Mouse (Mus musculus): ENCODE results near the gene Abraxas2. TPM values are rescaled to one million over a fixed set of nuclear protein-coding genes. Genes with fewer than 3 reads are reported as not detected.
A peak's percentile ranks its signal among the peaks of the same experiment; 100 is the strongest.

Gene Abraxas2
- polyA plus RNA-seq, 1 experiment from 2014 or later: 36.9 TPM

GRCm38 (mm10) chr7:132927201-132927600, 68.2 kb downstream of the Abraxas2 start:
- WGBS: 55% methylated on average over 3 of the region's 3 CpGs
- no peaks in the 10 kb centered on the region for H3K9me3 ChIP-seq
- ATAC-seq: no peak
- H3K9ac ChIP-seq: no peak overlapping the region
- H3K36me3 ChIP-seq: no peaks in the 10 kb centered on the region
- H3K4me1 ChIP-seq (replicated peaks): no peaks in the 10 kb centered on the region
- no peak overlapping the region for H3K4me2 ChIP-seq (replicated peaks)
- no peaks in the 10 kb centered on the region for H3K27me3 ChIP-seq (replicated peaks)
- H3K27ac ChIP-seq: no peak overlapping the region
- no peak overlapping the region for H3K4me3 ChIP-seq (replicated peaks)

DNA sequence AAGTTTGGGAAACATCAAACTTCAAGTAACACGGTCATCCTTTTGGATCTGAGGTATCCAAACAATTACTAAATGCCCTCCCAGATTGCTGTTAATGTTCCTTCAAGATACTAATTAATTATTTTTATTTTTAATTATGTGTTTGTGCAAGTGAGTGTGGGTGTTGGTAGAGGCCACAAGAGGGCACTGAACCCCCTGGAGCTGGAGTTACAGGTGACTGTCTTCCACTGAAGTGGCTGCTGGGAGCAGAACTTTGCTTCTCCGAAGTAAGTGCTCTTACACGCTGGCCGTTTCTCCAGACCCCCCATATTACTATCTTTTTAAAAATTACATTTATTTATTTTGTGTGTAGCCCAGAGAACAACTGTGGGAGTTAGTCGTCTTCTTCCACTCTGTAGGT, 71.0 kb downstream of the Abraxas2 start:
- H3K27ac ChIP-seq: no peak overlapping the region
- 0 out of 2 replicates have a peak overlapping the region, but pooled peaks have one; percentile 96 for H3K9ac ChIP-seq
- no peaks in the 10 kb centered on the region for H3K4me1 ChIP-seq (replicated peaks)
- ATAC-seq: no peak
- H3K27me3 ChIP-seq (replicated peaks): no peaks in the 10 kb centered on the region
- H3K36me3 ChIP-seq: no peaks in the 10 kb centered on the region
- H3K4me3 ChIP-seq (replicated peaks): peak overlapping the region; percentile 96
- H3K9me3 ChIP-seq: no peaks in the 10 kb centered on the region
- H3K4me2 ChIP-seq (replicated peaks): peak overlapping the region; percentile 62
- WGBS: 81% methylated on average over 5 of the region's 5 CpGs

DNA sequence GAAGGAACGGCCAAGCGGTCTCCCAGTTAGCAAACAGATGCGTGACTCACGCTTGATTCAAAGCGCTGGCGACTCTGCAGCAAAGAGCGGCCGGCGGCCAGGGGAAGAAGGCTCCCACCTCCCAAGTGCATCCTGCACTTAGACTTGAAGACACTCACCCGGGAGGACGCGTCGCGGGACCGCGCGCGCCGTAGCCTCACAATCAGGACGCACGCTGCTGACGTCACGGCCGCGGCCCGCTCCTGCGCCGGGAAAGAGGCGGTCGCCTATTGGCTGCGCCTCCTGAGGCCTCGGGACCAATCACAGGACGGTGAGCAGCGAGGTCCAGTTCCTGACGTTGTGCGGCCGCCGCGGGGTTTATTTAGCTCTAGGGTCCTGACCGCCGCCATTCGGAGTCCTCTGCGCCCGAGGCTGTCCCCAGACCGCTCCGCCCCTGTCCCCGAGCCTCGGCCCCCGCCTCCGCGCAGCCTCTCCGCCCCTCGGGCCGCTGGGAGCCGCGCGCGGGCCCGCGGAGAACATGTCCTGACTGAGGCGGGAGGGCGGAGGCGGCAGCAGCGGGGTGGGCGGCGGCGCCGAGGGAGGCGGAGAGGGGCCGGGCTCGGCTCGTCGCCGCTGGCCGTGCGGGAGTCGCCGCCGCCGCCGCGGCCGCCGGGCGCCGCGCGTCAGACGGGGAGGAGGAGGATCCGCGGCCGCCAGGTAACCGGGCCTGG, 72.0 kb downstream of the Abraxas2 start, which contains the start of gene Zranb1:
Zranb1 (plus strand) TSS at position 293 of the 710 bp plus-strand sequence.
- Histone ChIP-seq H3K27ac (peak within 1 kb of the TSS; percentile 99), H3K4me3 (replicated peaks) (peak within 1 kb of the TSS; percentile 96), H3K9ac (peak within 1 kb of the TSS; percentile 96), H3K4me1 (replicated peaks) (no peaks in the 10 kb centered on the region), H3K4me2 (replicated peaks) (peak within 1 kb of the TSS; percentile 66), H3K36me3 (no peaks in the 10 kb centered on the region), H3K27me3 (replicated peaks) (no peaks in the 10 kb centered on the region), H3K9me3 (no peaks in the 10 kb centered on the region)
- ATAC-seq: peak; percentile 100
- under 1% methylated on average over 87 of the region's 93 CpGs for WGBS

- H3K4me3 ChIP-seq (replicated peaks): peak overlapping the region; percentile 96
- H3K27me3 ChIP-seq (replicated peaks): no peaks in the 10 kb centered on the region
- under 1% methylated on average over 47 of the region's 55 CpGs for WGBS
- H3K27ac ChIP-seq: peak overlapping the region; percentile 99
- H3K4me1 ChIP-seq (replicated peaks): no peaks in the 10 kb centered on the region
- no peaks in the 10 kb centered on the region for H3K36me3 ChIP-seq
- H3K9me3 ChIP-seq: no peaks in the 10 kb centered on the region
- peak overlapping the region; percentile 96 for H3K9ac ChIP-seq
- ATAC-seq: no peak
- peak overlapping the region; percentile 66 for H3K4me2 ChIP-seq (replicated peaks)
Measured at GRCm38 (mm10) chr7:132931560-132932351, 72.7 kb downstream of the Abraxas2 start.

DNA sequence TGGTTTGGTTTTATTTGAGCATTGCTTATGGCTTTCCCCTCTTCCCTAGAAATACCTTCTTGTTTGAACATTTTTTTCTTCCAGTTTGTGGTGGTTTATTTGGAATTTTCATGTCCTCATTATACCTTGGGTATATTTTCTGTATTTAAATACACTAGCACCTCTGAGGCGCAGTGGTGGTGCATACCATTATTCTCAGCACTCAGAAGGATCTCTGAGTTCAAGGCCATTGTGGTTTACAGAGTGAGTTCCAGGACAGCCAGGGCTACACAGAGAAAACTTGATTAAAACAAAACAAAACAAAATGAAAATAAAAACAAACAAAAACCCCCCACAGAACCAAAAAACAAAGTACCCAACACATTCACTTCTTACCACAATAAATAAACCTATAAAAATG, 74.3 kb downstream of the Abraxas2 start:
- Histone ChIP-seq H3K9me3 (no peaks in the 10 kb centered on the region), H3K4me2 (replicated peaks) (no peak overlapping the region), H3K27ac (no peak overlapping the region), H3K36me3 (no peaks in the 10 kb centered on the region), H3K4me1 (replicated peaks) (no peaks in the 10 kb centered on the region), H3K4me3 (replicated peaks) (no peak overlapping the region), H3K27me3 (replicated peaks) (no peaks in the 10 kb centered on the region), H3K9ac (no peak overlapping the region)
- no peak for ATAC-seq
- 76% methylated on average over 1 of the region's 1 CpGs for WGBS

Other genes with a start within 250 kb of the Abraxas2 start
- 40.4 and 41.5 TPM in 2 replicates for gene Lhpp, start 248.6 kb upstream of the Abraxas2 start, polyA plus RNA-seq (2015; fragmentation: Nextera tagmentation; extraction: Ambion mirVana)
- gene Fam53b, start 45.3 kb upstream of the Abraxas2 start, polyA plus RNA-seq (2015; fragmentation: Nextera tagmentation; extraction: Ambion mirVana): 17.9 and 19.1 TPM in 2 replicates
- 60.7 and 64.4 TPM in 2 replicates for gene Eef1akmt2, start 6.6 kb upstream of the Abraxas2 start, polyA plus RNA-seq (2015; fragmentation: Nextera tagmentation; extraction: Ambion mirVana)
- gene Zranb1, start 71.9 kb downstream of the Abraxas2 start, polyA plus RNA-seq (2015; fragmentation: Nextera tagmentation; extraction: Ambion mirVana): 9.9 and 10.6 TPM in 2 replicates

Measured in intestine, embryonic 15.5 days (tissue).